Mouse (Mus musculus): ENCODE results near the gene Creb3l1.

Gene Creb3l1

DNA sequence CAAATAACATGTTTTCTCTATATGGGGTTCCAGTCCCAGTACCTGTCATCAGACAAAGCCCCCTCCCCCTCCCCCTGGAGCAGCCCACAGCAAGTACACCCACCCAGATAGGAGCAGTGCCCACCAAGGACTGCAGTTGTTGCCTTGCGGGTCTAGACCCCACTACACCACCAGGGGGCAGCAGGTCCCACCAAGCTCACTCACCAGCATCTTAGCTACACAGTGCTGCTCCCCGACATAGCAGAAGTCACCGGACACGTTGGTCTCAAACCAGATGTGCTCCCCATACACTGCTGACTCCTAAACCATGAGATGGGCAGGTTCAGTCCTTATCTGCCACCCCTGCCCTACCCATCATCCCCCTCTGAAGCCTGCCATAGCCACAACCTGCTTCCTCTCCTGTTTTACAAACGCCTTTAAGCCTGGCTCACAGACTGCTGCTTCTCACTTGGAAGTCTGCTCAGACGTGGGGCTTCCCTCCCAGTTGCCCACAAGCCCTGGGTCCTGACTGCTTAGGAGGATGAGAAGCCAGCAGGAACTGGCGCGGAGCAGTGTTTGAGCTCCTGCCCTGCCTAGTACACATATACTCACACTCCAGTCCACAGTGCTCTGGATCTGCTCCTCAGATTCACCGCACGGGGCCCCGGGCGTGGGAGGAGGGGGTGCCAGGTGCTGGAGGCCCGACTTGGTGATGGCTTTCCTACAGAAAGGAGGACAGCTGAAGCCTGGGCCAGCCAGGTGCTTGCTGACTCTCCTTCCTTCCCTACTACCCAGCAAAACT, 79.9 kb downstream of the Creb3l1 start:
- no peak for DNase-seq (ENCODE audit: low spot score)

GRCm38 (mm10) chr2:91942356-91942755, 81.9 kb downstream of the Creb3l1 start:
- DNase-seq (ENCODE audit: low spot score) = no peak

- DNase-seq (ENCODE audit: low spot score) = no peak
These were observed 84.9 kb downstream of the Creb3l1 start for GRCm38 (mm10) chr2:91939303-91939935.

GRCm38 (mm10) chr2:91936154-91936553, 88.1 kb downstream of the Creb3l1 start:
- DNase-seq (ENCODE audit: low spot score) = no peak

DNA sequence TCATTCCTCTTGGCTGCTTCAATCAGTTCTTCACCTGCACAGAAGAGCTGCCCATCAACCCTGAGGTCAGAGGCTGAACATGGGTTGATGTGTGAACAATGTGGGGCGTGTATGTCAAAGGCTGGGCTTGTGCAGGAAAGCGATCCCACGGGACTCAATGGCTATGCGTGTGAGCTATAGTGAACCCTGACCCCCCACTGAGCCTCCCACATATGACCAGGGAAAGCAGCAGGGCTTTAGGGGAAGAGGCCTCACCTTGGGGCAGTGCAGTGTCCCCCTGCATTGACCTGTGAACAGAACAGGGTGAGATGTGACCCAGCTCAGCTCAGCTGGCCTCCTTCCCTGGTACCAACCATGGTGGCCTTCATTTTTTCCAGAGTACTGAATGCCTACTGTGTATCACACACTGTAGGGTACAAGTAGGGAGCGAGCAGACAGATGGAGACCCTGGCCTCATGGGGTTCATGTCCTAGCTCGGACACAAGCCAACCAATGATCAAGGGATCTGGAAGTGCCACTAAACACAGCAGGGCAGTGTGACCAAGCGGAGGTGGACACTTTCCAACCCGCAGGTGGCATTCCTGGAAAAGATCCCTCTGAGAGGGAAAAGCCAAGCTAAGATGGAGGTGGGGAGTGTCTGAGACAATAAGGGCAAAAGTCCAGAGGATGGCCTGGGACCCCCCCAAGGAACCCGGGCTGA, 89.3 kb downstream of the Creb3l1 start:
- DNase-seq (ENCODE audit: low spot score) = no peak

DNA sequence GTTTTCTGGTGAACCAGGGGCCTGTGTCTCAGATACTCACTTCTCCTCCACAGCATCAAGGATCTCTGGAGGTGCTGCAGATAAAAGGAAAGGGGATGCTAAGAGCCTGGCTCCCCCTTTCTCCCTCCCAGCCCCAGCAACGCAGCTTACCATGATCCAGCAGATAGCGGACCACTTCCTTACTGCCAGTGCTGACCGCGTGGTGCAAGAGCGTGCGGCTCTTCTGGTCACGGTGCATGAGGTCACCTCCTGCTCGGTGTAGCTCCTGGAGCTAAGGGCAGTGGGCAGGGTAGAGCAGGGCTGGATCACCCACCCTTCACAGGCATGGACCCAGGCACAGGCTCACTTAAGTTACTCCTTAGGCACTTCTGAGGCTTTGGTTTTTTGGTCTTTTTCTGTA, 90.3 kb downstream of the Creb3l1 start:
- no peak for DNase-seq (ENCODE audit: low spot score)

GRCm38 (mm10) chr2:91933471-91933870, 90.8 kb downstream of the Creb3l1 start:
- no peak for DNase-seq (ENCODE audit: low spot score)

DNA sequence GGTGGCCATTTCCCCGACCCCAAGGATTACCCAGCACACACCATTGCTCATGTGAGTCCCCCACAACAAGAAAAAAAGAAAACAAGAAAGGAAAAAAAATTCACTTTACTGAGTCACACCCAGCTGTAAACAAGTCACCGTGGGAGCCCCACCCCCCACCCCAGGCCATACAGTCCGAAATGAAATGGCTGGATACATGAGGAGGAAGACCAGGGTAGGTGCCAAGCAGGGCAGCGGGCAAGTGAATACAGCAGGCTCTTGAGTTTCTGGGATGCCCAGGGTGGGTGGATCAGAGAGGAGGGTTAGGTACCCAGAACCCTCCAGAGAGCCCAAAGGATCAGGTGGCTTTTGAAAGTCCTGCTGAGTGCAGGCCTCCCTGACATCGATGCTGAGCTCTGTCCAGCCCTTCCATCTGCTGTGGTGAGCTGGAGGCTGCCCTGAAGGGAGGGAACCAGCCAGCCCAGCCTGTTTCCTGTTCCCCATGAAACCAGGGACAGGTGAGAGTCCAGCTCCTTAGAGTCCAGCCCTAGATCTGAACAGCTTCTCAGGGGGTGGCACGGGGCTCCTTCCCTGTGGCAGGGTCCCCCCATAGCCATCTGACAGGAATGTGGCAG, 91.5 kb downstream of the Creb3l1 start:
- no peak for DNase-seq (ENCODE audit: low spot score)

All from layer of hippocampus, adult 9-10 months (tissue).